Mouse (Mus musculus) G1E (cell line): ENCODE measurements around the gene Cdh22. TPM values are rescaled to one million over a fixed set of nuclear protein-coding genes. Genes with fewer than 3 reads are reported as not detected.

Source experiments
- ATAC-seq: 2 replicates; pipeline ENCODE4 v1.8.0; 2016; ENCODE audit warnings: mild to moderate bottlenecking; ENCODE audit not compliant: insufficient number of reproducible peaks, poor library complexity, low FRiP score, severe bottlenecking; ENCODE audit errors: extremely low read depth
- DNase-seq: peaks from one replicate; pipeline ENCODE4 v3.0.0; 2012; ENCODE audit warnings: low spot score
- H3K27me3 ChIP-seq: 2 replicates; pipeline ENCODE4 v1.6.1; 2012; ENCODE audit warnings: mild to moderate bottlenecking, low read length, inconsistent platforms; ENCODE audit not compliant: insufficient read depth
- H3K36me3 ChIP-seq: replicated peaks from 2 replicates; pipeline ENCODE3; 2012; ENCODE audit warnings: mild to moderate bottlenecking, inconsistent platforms
- H3K4me1 ChIP-seq: 2 replicates; pipeline ENCODE4 v1.6.1; 2012; ENCODE audit warnings: low read depth, low read length, inconsistent platforms, mixed read lengths; ENCODE audit not compliant: insufficient read depth
- H3K4me3 ChIP-seq: 2 replicates; pipeline ENCODE4 v1.5.1; 2012; ENCODE audit warnings: low read depth, mild to moderate bottlenecking, inconsistent platforms, low read length, moderate library complexity, mixed read lengths
- H3K9me3 ChIP-seq: replicated peaks from 2 replicates; pipeline ENCODE4 v1.6.1; 2012; ENCODE audit warnings: inconsistent platforms
- CTCF ChIP-seq: IDR thresholded peaks from 2 replicates; pipeline ENCODE4 v1.5.1; 2012; ENCODE audit warnings: low read depth, low read length, inconsistent platforms, mixed read lengths
- GATA1 ChIP-seq: IDR thresholded peaks from 2 replicates; pipeline ENCODE4 v1.6.1; 2012; ENCODE audit warnings: borderline replicate concordance, low read length, inconsistent platforms, mixed read lengths
- GATA2 ChIP-seq: IDR thresholded peaks from 2 replicates; pipeline ENCODE4 v1.6.1; 2012; ENCODE audit warnings: low read depth, low read length, inconsistent platforms, borderline replicate concordance
- POLR2AphosphoS5 ChIP-seq: IDR thresholded peaks from 2 replicates; pipeline ENCODE4 v1.6.1; 2012; ENCODE audit warnings: low read depth, low read length, inconsistent platforms; ENCODE audit not compliant: insufficient replicate concordance
- TAL1 ChIP-seq: conservative IDR thresholded peaks from 2 replicates; pipeline ENCODE4 v1.6.1; 2012; ENCODE audit warnings: low read depth, low read length, inconsistent platforms, mixed read lengths
- polyA plus RNA-seq: library from polyadenylated mRNA; stranded (reverse); fragments of >175 nt; gene quantifications from 2 replicates; pipeline ENCODE4 v1.2.3, GENCODE M21; 2012
- total RNA-seq, 2 experiments: library from RNA; stranded (forward) in 1 of 2; stranded (reverse) in 1 of 2; fragments of 200-1000 nt in 1 of 2; fragments of >200 nt in 1 of 2; fragmentation: Nextera tagmentation in 1 of 2; gene quantifications; 2 replicates each; pipeline ENCODE4 v1.2.3; 2014 to 2017

Cdh22 gene
- total and polyA plus RNA-seq, 3 experiments = 0.05 TPM; not detected in 2

DNA sequence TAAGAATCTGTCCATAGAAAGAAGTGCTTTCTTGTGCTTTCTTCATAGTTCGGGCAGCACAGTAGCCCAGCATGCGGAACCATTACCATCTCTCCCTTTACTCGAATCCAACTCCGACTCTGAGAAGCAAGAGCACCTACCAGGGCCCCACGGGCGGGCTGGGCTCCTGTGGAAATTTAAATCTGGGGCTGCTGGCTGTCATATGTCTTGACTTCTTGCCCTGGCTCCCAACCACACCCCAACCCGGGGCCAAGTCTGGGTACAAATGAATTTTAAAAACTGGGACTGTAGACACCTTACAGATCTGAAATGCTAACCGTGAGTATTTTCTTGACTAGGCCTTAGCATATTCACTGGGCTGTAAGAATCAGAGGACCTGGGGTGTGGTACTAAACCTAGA is 18.6 kb upstream of the Cdh22 start:
- no peaks in the 10 kb centered on the region for H3K36me3 ChIP-seq
- DNase-seq = no peak
- no peaks in the 10 kb centered on the region for H3K4me1 ChIP-seq
- H3K4me3 ChIP-seq = no peak overlapping the region
- H3K9me3 ChIP-seq = no peaks in the 10 kb centered on the region
- TF ChIP-seq GATA1 (no peak), POLR2AphosphoS5 (no peak), GATA2 (no peak), CTCF (no peak), TAL1 (no peak)
- peaks cover 2% of the 10 kb centered on the region; the same call in 1 of the 2 replicates for H3K27me3 ChIP-seq
- ATAC-seq = no peak

DNA sequence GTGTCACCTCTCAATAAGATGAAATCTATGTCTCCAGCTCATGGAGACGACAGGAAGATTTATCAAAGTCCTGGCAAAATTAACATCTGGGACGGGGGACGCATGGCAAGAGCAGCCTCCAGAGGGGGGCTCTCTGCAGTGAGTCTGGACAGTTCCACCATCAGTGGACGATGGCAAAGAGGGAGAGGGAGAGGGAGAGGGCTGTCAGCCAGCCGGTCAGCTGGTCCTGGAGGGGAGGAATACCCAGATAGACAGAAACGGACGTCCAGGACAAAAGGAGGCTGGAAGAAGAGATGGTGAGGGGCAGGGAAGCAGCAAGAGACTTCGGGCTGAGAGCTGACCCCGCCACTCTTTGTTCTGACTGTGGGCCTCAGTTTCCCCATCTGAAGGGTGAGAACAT is 18.1 kb upstream of the Cdh22 start:
- DNase-seq = no peak
- Histone ChIP-seq H3K4me1 (no peaks in the 10 kb centered on the region), H3K36me3 (no peaks in the 10 kb centered on the region), H3K4me3 (no peak overlapping the region), H3K27me3 (no peaks in the 10 kb centered on the region; the same call in 1 of the 2 replicates), H3K9me3 (no peaks in the 10 kb centered on the region)
- ATAC-seq = no peak
- no peak for TF ChIP-seq GATA1
- TF ChIP-seq GATA2 = no peak
- no peak for TF ChIP-seq CTCF
- no peak for TF ChIP-seq TAL1
- TF ChIP-seq POLR2AphosphoS5 = no peak

DNA sequence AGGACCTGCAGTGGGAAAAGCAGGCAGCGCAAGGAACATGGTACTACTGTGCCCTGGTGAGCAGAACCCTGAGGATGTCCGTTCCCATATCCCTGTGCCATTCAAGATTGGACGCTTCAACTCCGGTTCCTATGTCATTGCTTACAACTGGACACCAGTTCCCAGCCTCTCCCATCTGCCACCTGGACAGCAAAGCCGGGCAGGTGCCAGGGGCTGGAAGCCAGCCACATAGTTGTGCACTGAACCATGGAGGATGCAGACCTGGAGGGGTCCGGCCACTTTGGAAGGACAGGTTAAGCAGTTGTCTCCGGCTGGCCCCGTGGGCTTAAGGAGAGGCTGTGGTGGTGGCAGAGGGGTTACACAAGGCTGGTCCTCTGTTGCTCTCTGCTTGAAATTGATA is 17.7 kb upstream of the Cdh22 start:
- H3K36me3 ChIP-seq = no peaks in the 10 kb centered on the region
- ATAC-seq = no peak
- no peak overlapping the region for H3K4me3 ChIP-seq
- DNase-seq = no peak
- H3K4me1 ChIP-seq = no peaks in the 10 kb centered on the region
- TF ChIP-seq POLR2AphosphoS5 (no peak), GATA2 (no peak), CTCF (no peak), TAL1 (no peak), GATA1 (no peak)
- no peaks in the 10 kb centered on the region for H3K9me3 ChIP-seq
- H3K27me3 ChIP-seq = no peaks in the 10 kb centered on the region; the same call in 1 of the 2 replicates

DNA sequence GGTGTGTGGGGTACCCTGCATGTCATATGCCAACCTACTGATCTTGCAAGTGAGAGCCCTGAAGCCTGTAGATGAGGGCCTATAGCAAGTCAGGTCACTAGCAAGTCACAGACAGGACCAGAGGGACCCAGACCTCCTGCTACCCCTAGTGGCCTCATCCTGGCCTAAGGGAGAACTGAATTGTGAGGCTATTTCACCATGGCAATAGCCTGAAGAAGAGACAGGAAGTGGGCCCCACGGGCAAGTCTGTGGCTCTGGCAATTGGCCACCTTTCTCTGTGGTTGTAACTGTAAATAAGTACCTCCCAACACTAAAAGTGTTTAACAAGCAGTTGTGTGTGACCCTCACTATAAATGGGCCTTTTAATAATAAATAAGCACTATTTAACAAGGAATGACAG is 16.2 kb upstream of the Cdh22 start:
- H3K4me3 ChIP-seq = no peak overlapping the region
- H3K36me3 ChIP-seq = no peaks in the 10 kb centered on the region
- TF ChIP-seq CTCF (no peak), TAL1 (no peak), GATA2 (no peak), GATA1 (no peak), POLR2AphosphoS5 (no peak)

DNA sequence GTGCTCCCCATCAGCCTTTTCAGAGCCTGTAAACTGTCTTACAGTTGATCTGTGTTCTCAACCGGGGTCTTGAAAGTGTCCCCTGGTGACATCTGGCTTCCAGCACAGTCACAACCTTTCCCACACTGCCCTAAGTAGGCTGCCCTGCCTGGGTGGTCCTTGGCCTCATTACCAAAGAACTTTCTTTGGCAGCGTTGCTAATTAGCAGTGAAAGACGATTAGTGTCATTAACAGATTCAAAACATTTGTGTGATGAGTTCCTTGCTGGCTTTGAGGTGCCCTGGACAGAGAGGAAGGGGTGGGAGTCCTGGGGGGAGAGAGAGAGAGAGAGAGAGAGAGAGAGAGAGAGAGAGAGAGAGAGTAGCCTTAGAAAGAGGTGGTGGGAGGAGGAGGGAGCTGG is 14.3 kb upstream of the Cdh22 start:
- no peak for ATAC-seq
- no peak for TF ChIP-seq POLR2AphosphoS5
- TF ChIP-seq TAL1 = no peak
- no peak for TF ChIP-seq GATA2
- no peak for TF ChIP-seq CTCF
- TF ChIP-seq GATA1 = no peak
- H3K9me3 ChIP-seq = no peaks in the 10 kb centered on the region
- no peak overlapping the region for H3K4me3 ChIP-seq
- H3K36me3 ChIP-seq = no peaks in the 10 kb centered on the region
- no peaks in the 10 kb centered on the region for H3K4me1 ChIP-seq
- no peaks in the 10 kb centered on the region; the same call in 1 of the 2 replicates for H3K27me3 ChIP-seq
- DNase-seq = no peak

More for the DNA sequence above, 16.2 kb upstream of the Cdh22 start:
- DNase-seq (no peak), ATAC-seq (no peak)
- no peaks in the 10 kb centered on the region; the same call in 1 of the 2 replicates for H3K27me3 ChIP-seq
- H3K4me1 ChIP-seq = no peaks in the 10 kb centered on the region
- no peaks in the 10 kb centered on the region for H3K9me3 ChIP-seq

DNA sequence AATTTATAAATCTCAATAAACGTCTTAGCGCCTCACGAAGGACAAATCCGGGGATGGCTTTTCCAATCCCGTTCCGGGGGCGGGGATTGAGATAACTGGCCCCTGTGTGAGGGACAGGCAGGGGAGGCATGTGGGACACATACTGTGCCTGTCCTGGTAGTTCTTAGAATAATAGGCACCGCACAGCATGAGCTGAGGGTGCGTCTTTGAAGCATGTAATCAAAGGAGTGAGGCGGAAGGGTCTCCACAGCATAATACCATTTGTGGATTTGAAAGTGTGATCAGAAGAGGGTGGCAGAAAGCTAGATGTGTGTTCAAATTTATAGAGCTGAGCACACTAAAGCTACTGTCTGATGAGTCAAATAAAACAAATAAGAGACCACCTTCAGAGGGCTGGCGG is 11.7 kb upstream of the Cdh22 start:
- DNase-seq = no peak
- no peaks in the 10 kb centered on the region for H3K36me3 ChIP-seq
- no peaks in the 10 kb centered on the region for H3K9me3 ChIP-seq
- no peak for ATAC-seq
- TF ChIP-seq POLR2AphosphoS5 (no peak), TAL1 (no peak), CTCF (no peak), GATA1 (no peak), GATA2 (no peak)
- no peak overlapping the region for H3K4me3 ChIP-seq
- no peaks in the 10 kb centered on the region for H3K4me1 ChIP-seq
- no peaks in the 10 kb centered on the region; the same call in 1 of the 2 replicates for H3K27me3 ChIP-seq

DNA sequence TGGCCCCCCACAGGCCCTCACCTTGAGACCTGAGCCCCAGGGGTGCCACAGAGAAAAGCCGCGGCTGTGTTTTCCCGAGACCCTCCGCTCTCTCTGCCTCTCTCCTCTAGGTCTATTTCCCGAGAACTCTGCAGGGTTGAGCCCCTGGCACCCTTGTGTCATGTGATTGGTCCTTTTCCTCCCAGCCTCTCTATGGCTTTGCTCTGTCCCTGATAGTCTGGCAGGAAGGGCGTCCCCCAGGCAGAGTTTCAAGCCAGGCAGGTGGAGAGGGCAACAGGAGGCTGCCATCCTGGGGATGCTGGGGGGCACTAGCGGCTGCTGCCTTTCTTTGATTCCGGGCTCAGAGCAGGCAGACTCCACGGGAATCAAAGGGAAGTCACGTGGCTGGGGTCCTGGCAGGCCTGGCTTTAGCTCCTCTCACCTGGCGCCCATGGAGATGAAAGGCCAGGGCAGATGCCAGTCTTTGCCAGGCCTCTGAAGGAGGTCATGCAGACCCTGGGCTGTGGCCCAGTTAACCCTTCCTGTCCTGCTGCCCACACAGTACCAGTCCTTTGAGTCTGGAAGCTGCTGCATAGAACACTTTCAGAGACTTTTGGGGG is 8.6 kb upstream of the Cdh22 start:
- ATAC-seq = no peak
- Histone ChIP-seq H3K4me1 (no peaks in the 10 kb centered on the region), H3K36me3 (no peaks in the 10 kb centered on the region), H3K27me3 (peaks cover 2% of the 10 kb centered on the region; the same call in 1 of the 2 replicates), H3K9me3 (no peaks in the 10 kb centered on the region), H3K4me3 (no peak overlapping the region)
- no peak for TF ChIP-seq POLR2AphosphoS5
- TF ChIP-seq GATA2 = no peak
- no peak for TF ChIP-seq TAL1
- TF ChIP-seq GATA1 = no peak
- TF ChIP-seq CTCF = no peak
- no peak for DNase-seq
